Mouse (Mus musculus) liver, adult 2 months (tissue): ENCODE measurements around the gene Rnf17. TPM values are rescaled to one million over a fixed set of nuclear protein-coding genes. Genes with fewer than 3 reads are reported as not detected.
A peak's percentile ranks its signal among the peaks of the same experiment; 100 is the strongest.

Source experiments
- DNase-seq: peaks from one replicate; pipeline ENCODE4 v3.0.0-alpha.2; 2011; ENCODE audit warnings: low read depth, low spot score; ENCODE audit errors: extremely low read depth
- H3K27ac ChIP-seq: fragments of 200-500 bp; replicated peaks from 2 replicates; pipeline ENCODE4 v1.5.1; 2012; ENCODE audit warnings: low read depth, mild to moderate bottlenecking, control low read depth, inconsistent platforms, low read length; ENCODE audit not compliant: insufficient read depth
- H3K27me3 ChIP-seq: fragments of 200-500 bp; 2 replicates; pipeline ENCODE4 v1.6.1; 2012; ENCODE audit warnings: mild to moderate bottlenecking, moderate library complexity, low read length, inconsistent platforms; ENCODE audit not compliant: control insufficient read depth, insufficient read depth
- H3K36me3 ChIP-seq: fragments of 200-500 bp; 2 replicates; pipeline ENCODE4 v1.6.1; 2012; ENCODE audit warnings: low read length, inconsistent platforms; ENCODE audit not compliant: control insufficient read depth, insufficient read depth
- H3K4me1 ChIP-seq: fragments of 200-500 bp; 2 replicates; pipeline ENCODE4 v1.6.1; 2011; ENCODE audit warnings: low read length; ENCODE audit not compliant: control insufficient read depth, insufficient read depth
- H3K4me3 ChIP-seq: fragments of 200-500 bp; 2 replicates; pipeline ENCODE4 v1.5.1; 2011; ENCODE audit warnings: low read depth, mild to moderate bottlenecking, control low read depth, low read length, moderate library complexity; ENCODE audit not compliant: insufficient read depth
- H3K79me2 ChIP-seq: fragments of 200-500 bp; 2 replicates; pipeline ENCODE4 v1.6.1; 2012; ENCODE audit warnings: inconsistent platforms, mild to moderate bottlenecking, low read length, moderate library complexity; ENCODE audit not compliant: control insufficient read depth, insufficient read depth
- H3K9ac ChIP-seq: fragments of 200-500 bp; 2 replicates; pipeline ENCODE4 v1.6.1; 2012; ENCODE audit warnings: low read depth, mild to moderate bottlenecking, control low read depth, inconsistent platforms, low read length
- CTCF ChIP-seq: fragments of 200-500 bp; IDR thresholded peaks from 2 replicates; pipeline ENCODE4 v1.5.1; 2011; ENCODE audit warnings: low read depth, low read length, control low read depth
- POLR2A ChIP-seq: fragments of 200-500 bp; IDR thresholded peaks from 2 replicates; pipeline ENCODE4 v1.6.1; 2011; ENCODE audit warnings: low read length, control low read depth; ENCODE audit not compliant: insufficient read depth; ENCODE audit errors: extremely low read depth
- WGBS: fragments of 180-500 bp; shearing (Covaris S2); methylation state at CpG from one replicate; pipeline ENCODE4 v1.1.7; 2018; 5-methylcytosine and 5-hydroxymethylcytosine counted together
- polyA plus RNA-seq: library from polyadenylated mRNA; depleted of rRNA; stranded (reverse); fragments of >200 nt; gene quantifications from 2 replicates; pipeline ENCODE4 v1.2.3, GENCODE M21; 2012; rRNA removed
- total RNA-seq: library from RNA; depleted of rRNA; stranded (reverse); fragments of >200 nt; gene quantifications from 2 replicates; pipeline ENCODE4 v1.2.3, GENCODE M21; 2014; rRNA removed

Rnf17 gene
- total RNA-seq (0.07 and 0.18 TPM in 2 replicates), polyA plus RNA-seq (not detected in 2 replicates)

- Histone ChIP-seq H3K27me3 (no peaks in the 10 kb centered on the region), H3K4me3 (no peak within 1 kb of the TSS), H3K9ac (no peak within 1 kb of the TSS), H3K4me1 (no peaks in the 10 kb centered on the region), H3K27ac (no peak within 1 kb of the TSS), H3K79me2 (no peaks in the 10 kb centered on the region), H3K36me3 (no peaks in the 10 kb centered on the region)
- 72% methylated on average over 34 of the region's 34 CpGs for WGBS
- TF ChIP-seq CTCF (no peak), POLR2A (no peak)
- no peak for DNase-seq
Measured at GRCm38 (mm10) chr14:56402311-56403071, at the start of gene Rnf17. TSS of gene Rnf17 (plus strand) at chr14:56402581.

DNA sequence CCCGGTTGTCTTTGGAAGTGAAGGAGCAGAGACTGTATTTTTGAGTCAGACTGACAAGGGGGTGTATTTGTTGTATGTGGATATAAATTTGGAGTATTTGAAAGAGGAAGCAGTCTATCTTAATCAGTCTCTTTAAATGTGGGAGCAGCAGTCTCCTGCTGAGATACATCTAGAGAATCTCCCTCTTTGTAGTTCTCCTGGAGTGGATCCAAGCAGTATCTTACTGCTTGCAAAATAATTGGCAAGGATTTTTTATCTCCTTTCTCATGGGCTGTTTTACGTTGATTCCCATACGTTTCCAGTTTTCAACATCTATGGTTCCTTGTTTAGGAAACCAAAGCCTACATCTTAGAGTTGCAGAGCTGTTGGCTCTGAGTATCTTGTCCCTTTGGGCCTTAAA lies 47.6 kb upstream of the Rnf17 start:
- 69% methylated on average over 3 of the region's 3 CpGs for WGBS
- Histone ChIP-seq H3K27me3 (peaks cover 2% of the 10 kb centered on the region; the same call in 1 of the 2 replicates), H3K27ac (no peak overlapping the region), H3K36me3 (no peaks in the 10 kb centered on the region), H3K4me1 (no peaks in the 10 kb centered on the region), H3K9ac (no peak overlapping the region), H3K79me2 (no peaks in the 10 kb centered on the region), H3K4me3 (no peak overlapping the region)
- DNase-seq, result no peak
- TF ChIP-seq CTCF (no peak), POLR2A (no peak)

DNA sequence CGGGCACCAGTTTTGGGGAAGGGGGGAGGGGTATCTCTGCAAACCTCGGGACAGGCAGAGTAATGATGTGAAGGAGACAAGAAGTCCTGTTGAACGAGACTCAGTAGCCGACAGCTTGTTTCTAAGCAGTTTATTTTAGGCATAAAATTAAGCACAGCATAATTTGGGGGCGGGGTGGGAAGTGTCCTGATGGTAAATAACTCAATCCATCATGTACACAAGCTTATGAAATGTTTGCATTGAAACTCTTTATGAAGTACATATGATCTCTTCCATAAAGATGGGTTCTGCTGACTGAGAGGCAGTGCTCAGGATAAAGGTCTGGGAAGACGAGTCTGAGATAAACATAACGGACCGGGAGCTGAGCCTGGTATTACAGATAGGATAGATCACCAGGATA lies 47.0 kb upstream of the Rnf17 start:
- Histone ChIP-seq H3K9ac (no peak overlapping the region), H3K79me2 (no peaks in the 10 kb centered on the region), H3K36me3 (no peaks in the 10 kb centered on the region), H3K27ac (no peak overlapping the region), H3K4me1 (no peaks in the 10 kb centered on the region), H3K27me3 (peaks cover 2% of the 10 kb centered on the region; the same call in 1 of the 2 replicates), H3K4me3 (no peak overlapping the region)
- 76% methylated on average over 8 of the region's 8 CpGs for WGBS
- TF ChIP-seq CTCF (no peak), POLR2A (no peak)
- no peak for DNase-seq

DNA sequence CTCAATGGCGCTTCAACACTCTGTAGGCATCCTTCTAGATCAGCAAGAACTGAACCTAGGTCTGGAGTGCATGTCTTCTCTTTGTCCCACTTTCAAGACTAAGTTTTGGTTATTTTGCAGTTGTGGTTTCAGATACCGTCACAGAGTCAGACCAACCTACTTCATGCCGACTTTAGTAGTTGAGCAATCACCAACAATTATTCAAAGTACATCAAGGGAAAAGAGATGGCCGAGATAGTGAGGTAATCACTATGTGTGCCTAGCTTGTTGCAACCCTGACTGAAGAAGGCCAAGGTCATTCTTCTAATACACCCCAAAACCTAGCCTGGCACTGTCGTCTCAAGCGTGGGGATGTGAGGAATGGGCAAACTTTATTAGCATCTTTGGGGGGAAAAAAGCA lies 46.2 kb upstream of the Rnf17 start:
- peak; percentile 24 for DNase-seq
- Histone ChIP-seq H3K27me3 (peaks cover 2% of the 10 kb centered on the region; the same call in 1 of the 2 replicates), H3K27ac (no peak overlapping the region), H3K9ac (no peak overlapping the region), H3K36me3 (no peaks in the 10 kb centered on the region), H3K79me2 (no peaks in the 10 kb centered on the region), H3K4me1 (no peaks in the 10 kb centered on the region), H3K4me3 (no peak overlapping the region)
- 44% methylated on average over 6 of the region's 6 CpGs for WGBS
- TF ChIP-seq POLR2A, result no peak
- no peak for TF ChIP-seq CTCF

DNA sequence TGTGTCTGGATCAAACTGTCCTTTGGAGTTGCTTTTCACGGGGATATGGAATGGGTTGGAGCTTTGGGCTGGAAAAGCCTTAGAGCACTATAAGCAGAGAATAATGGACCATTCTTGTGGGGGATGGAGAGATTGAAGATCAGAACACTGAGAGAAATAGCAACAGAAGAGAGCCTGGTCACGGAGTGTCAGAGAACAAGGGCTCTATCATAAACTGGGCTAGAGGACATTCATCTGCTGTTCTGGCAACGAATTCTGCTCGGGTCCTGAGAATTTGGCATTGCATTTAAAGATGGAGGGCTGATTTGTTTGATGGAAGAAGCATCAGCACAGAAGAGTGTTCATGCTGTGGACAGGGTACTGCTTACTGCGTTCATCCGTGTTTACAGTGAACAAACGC lies 44.0 kb upstream of the Rnf17 start:
- peaks cover 2% of the 10 kb centered on the region; the same call in 1 of the 2 replicates for H3K27me3 ChIP-seq
- no peak overlapping the region for H3K9ac ChIP-seq
- H3K79me2 ChIP-seq, result no peaks in the 10 kb centered on the region
- H3K36me3 ChIP-seq, result no peaks in the 10 kb centered on the region
- no peak for TF ChIP-seq CTCF
- TF ChIP-seq POLR2A, result no peak
- no peaks in the 10 kb centered on the region for H3K4me1 ChIP-seq
- DNase-seq, result no peak
- H3K4me3 ChIP-seq, result no peak overlapping the region
- WGBS, result 74% methylated on average over 7 of the region's 7 CpGs
- H3K27ac ChIP-seq, result no peak overlapping the region

DNA sequence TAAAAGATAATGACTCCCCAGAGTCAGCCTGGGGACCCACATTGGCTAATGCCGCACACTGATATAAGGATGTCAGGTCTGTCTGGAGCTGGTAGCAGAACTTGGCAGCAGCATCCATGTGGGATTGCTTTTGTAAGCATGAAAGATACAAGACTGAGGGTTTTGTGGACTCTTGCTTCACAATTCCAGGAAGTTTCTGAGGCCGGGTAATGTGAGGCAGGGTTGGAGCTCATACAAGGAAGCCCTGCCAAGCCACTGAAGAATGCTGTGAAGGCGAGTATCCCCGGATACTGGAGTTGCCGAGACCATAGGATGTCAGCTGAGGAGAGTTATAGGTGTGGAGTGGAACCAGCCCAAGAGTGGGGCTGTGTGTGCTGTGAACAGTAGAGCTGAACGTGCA lies 43.2 kb upstream of the Rnf17 start:
- Histone ChIP-seq H3K36me3 (no peaks in the 10 kb centered on the region), H3K4me3 (no peak overlapping the region), H3K27me3 (no peaks in the 10 kb centered on the region), H3K4me1 (no peaks in the 10 kb centered on the region), H3K27ac (no peak overlapping the region), H3K9ac (no peak overlapping the region), H3K79me2 (no peaks in the 10 kb centered on the region)
- no peak for DNase-seq
- 69% methylated on average over 6 of the region's 6 CpGs for WGBS
- TF ChIP-seq CTCF, result no peak
- TF ChIP-seq POLR2A, result no peak
